Mouse (Mus musculus) G1E (cell line): ENCODE measurements around the gene Inpp5d.

Source experiments
- CTCF ChIP-seq: IDR thresholded peaks from 2 replicates; pipeline ENCODE4 v1.5.1; 2012; ENCODE audit warnings: low read depth, low read length, inconsistent platforms, mixed read lengths
- GATA1 ChIP-seq: IDR thresholded peaks from 2 replicates; pipeline ENCODE4 v1.6.1; 2012; ENCODE audit warnings: borderline replicate concordance, low read length, inconsistent platforms, mixed read lengths
- GATA2 ChIP-seq: IDR thresholded peaks from 2 replicates; pipeline ENCODE4 v1.6.1; 2012; ENCODE audit warnings: low read depth, low read length, inconsistent platforms, borderline replicate concordance
- POLR2AphosphoS5 ChIP-seq: IDR thresholded peaks from 2 replicates; pipeline ENCODE4 v1.6.1; 2012; ENCODE audit warnings: low read depth, low read length, inconsistent platforms; ENCODE audit not compliant: insufficient replicate concordance
- TAL1 ChIP-seq: conservative IDR thresholded peaks from 2 replicates; pipeline ENCODE4 v1.6.1; 2012; ENCODE audit warnings: low read depth, low read length, inconsistent platforms, mixed read lengths

GRCm38 (mm10) chr1:87709661-87710270, 89.7 kb downstream of the Inpp5d start:
- TF ChIP-seq CTCF (no peak), GATA1 (no peak), TAL1 (no peak), GATA2 (no peak), POLR2AphosphoS5 (no peak)
